Mouse (Mus musculus) E14TG2a.4 (cell line): ENCODE data around the gene Stx6.

Source experiments
- H3K27me3 ChIP-seq: 2 replicates; pipeline ENCODE4 v1.6.1; 2014; ENCODE audit warnings: low read length, control low read depth; ENCODE audit not compliant: insufficient read depth
- H3K36me3 ChIP-seq: 2 replicates; pipeline ENCODE4 v1.6.1; 2014; ENCODE audit warnings: low read length, control low read depth; ENCODE audit not compliant: insufficient read depth
- H3K4me1 ChIP-seq: replicated peaks from 2 replicates; pipeline ENCODE4 v1.6.1; 2014; ENCODE audit warnings: low read depth, low read length, control low read depth
- H3K4me3 ChIP-seq: replicated peaks from 2 replicates; pipeline ENCODE4 v1.5.1; 2014; ENCODE audit warnings: mild to moderate bottlenecking, low read length
- H3K9me3 ChIP-seq: 2 replicates; pipeline ENCODE4 v1.6.1; 2014; ENCODE audit warnings: low read length, control low read depth
- CTCF ChIP-seq: conservative IDR thresholded peaks from 2 replicates; pipeline ENCODE4 v1.5.1; 2014; ENCODE audit warnings: low read length
- NANOG ChIP-seq: IDR thresholded peaks from 2 replicates; pipeline ENCODE4 v1.6.1; 2014; ENCODE audit warnings: borderline replicate concordance, low read length, mixed read lengths
- POU5F1 ChIP-seq: IDR thresholded peaks from 2 replicates; pipeline ENCODE4 v1.6.1; 2014; ENCODE audit warnings: low read length, borderline replicate concordance

The Stx6 gene

GRCm38 (mm10) chr1:155252631-155253121 is 94.2 kb downstream of the Stx6 start:
- Histone ChIP-seq H3K27me3 (peaks cover 11% of the 10 kb centered on the region), H3K9me3 (no peaks in the 10 kb centered on the region), H3K4me1 (peaks cover 52% of the 10 kb centered on the region), H3K36me3 (no peaks in the 10 kb centered on the region), H3K4me3 (no peak overlapping the region)
- TF ChIP-seq POU5F1 (no peak), NANOG (no peak), CTCF (no peak)

DNA sequence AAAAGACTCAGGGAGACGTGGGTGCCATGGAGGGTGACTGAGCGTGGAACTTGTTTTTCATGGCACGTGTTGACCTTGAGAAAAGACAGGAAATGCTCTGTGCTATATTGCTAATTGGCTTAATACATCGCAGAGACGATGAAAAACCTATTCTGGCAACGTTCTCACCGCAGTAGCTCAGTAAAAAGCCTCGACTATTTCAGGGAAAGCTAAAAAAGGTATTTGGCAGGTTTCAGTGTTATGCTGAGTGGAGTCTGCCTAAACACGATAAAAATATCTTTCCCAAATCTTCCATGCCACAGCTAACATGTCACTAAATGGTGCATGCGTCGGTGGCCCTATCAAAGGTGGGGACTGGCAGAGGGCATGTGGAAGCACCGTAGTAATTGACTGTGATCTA is 94.6 kb downstream of the Stx6 start:
- Histone ChIP-seq H3K4me1 (peaks cover 48% of the 10 kb centered on the region), H3K4me3 (no peak overlapping the region), H3K36me3 (no peaks in the 10 kb centered on the region), H3K9me3 (no peaks in the 10 kb centered on the region), H3K27me3 (peaks cover 11% of the 10 kb centered on the region)
- TF ChIP-seq POU5F1 (no peak), NANOG (no peak), CTCF (no peak)

DNA sequence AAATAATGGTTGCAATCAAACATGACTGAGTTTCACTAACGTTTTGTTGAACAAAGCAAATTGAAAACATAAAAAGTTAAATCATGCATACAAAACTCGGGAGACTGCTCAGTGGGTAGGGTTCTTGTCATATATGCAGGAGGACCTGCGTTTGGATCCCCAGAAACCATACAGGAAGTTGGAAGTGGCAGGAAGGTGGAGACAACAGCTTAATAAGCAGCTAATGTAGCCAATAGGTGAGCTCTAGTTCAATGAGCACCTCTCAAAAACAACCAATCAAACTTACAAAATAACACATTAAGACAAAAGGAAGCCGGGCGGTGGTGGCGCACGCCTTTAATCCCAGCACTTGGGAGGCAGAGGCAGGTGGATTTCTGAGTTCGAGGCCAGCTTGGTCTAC is 95.8 kb downstream of the Stx6 start:
- Histone ChIP-seq H3K36me3 (no peaks in the 10 kb centered on the region), H3K9me3 (no peaks in the 10 kb centered on the region), H3K27me3 (peaks cover 6% of the 10 kb centered on the region), H3K4me3 (no peak overlapping the region), H3K4me1 (peaks cover 41% of the 10 kb centered on the region)
- TF ChIP-seq NANOG (no peak), CTCF (no peak), POU5F1 (no peak)
